Mouse (Mus musculus) right cerebral cortex, adult 18-20 months (tissue): ENCODE results near the gene Gm1673.

Experiments used
- DNase-seq: peaks from one replicate; pipeline ENCODE4 v3.0.0; 2022; ENCODE audit warnings: mixed read lengths

The Gm1673 gene

DNA sequence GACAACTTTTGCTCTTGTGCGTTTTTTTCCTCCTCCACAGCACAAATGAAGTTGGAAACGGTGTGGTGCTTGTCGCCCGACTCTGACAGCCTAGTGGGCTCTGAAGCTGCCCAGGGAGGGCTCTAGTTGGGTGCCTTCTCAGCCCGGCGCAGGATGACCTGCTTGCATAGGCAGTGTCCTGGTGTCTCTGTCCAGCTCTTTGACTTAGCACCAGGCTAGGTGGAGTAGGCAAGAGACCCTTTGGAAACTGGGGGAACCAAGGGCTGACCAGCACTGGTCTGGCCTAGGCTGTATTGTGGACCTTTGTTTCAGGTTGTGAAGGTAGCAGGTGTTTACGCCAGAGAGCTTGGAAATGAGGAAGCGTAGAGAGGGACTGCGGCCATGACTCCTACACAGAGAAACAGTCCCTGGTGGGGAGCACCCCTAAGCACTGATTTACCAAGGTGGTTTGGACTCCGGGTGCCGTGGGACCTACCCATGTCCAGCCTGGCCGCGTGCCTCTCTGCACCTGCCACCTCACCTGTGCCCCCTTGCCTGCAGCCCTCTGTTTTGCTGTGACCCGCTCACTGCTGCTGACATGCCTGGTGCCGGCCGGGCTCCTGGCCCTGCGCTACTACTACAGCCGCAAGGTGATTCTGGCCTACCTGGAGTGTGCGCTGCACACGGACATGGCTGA, 14.7 kb downstream of the Gm1673 start:
- no peak for DNase-seq

GRCm38 (mm10) chr5:33998505-33998877, 15.3 kb downstream of the Gm1673 start:
- DNase-seq = no peak

GRCm38 (mm10) chr5:33999466-34000090, 16.3 kb downstream of the Gm1673 start:
- DNase-seq = no peak

GRCm38 (mm10) chr5:34000809-34001208, 17.6 kb downstream of the Gm1673 start:
- peak; percentile 61 for DNase-seq

DNA sequence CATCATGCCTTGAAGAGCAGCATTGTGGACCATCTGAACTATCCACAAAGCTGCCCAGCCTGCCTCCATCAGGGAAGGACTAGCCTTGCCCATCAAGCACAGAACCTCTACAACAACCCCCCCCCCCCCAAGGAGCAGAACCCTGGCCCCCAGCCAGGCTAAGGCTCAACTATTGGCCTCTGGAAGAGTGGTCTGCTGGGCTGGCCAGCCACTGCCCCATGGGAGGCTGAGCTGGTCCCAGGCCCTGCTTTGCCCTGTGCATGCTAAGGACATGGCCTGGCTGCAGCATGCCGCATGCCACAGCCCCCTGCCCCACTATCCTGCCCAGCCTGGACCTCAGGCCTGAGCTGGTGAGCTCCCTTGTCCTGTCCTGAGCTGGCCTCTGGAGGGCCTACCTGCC, 18.2 kb downstream of the Gm1673 start:
- DNase-seq = no peak

DNA sequence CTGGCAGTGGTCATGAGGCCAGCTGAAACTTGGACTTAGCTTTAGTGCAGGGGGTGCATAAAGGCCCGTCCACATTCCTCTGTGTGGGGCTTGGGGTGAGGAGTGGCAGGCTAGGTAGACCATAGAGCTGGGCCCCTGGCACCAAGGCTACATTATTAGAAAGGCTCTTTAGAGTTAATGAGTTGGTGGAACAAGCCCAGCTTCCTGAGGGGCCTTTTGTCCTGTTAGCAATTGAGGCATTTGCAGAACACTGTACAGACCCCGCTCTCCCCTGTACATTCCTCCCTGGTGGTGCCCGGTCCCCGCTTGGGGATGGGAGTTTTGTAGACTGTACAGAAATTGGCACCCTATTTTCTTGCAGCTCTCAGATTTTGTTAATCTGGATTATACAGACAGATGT, 19.4 kb downstream of the Gm1673 start:
- DNase-seq = no peak

DNA sequence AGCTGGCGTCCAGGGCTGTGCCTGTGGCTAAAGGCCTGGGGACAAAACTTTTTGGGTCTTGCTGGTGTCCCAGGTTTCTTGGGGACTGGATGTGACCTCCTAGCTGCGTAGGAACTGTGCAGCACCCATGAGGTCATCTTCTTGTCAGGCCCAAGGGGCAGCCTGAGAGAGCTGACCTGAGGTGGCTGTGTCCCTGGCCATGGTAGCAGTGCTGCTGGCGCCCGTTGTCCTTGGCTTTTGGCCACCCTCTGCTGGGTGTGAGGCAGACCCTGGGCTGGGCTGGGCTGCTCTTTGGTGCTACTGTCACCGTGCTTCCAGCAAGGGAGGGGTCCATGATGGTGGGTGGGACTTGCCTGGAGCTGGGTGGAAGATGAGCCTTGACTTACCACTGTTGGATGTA, 21.4 kb downstream of the Gm1673 start:
- no peak for DNase-seq

DNA sequence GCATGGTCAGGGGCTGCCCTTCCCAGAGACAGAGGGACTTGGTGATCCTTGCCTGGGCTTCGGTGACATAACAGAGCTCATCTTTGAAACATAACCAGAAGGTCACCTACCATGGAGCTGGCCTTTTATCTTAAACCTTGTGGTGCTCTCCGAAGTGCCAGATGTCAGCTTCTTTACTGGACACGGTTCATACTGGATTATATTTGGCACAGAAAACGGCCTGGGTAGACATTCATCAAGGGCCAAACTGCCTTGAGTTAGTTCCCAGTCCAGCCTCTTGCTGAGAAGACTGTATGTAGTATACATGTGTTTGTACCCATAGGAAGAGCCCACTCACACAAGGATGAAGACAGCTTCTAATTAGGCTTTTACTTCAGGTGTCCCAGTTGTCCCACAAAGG, 23.6 kb downstream of the Gm1673 start:
- DNase-seq = no peak

- DNase-seq = no peak
Measured at GRCm38 (mm10) chr5:34007392-34007941, 24.2 kb downstream of the Gm1673 start.

DNA sequence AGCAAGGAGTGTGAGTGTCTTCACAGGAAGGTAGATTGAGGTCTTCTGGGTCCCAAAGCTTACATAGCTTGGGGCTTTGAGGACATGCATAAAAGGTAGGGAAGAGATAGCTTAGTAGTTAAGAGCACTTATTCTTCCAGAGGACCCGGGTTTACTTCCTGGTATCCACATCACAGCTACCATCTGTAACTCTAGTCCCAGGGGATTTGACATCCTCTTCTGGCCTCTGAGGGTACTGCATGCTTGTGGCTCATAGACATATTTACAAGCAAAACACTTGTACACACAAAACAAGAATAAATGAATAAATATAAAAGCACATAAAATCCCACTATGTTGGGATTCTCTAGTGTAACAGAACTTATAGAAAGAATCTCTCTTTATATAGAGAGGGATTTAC, 31.4 kb downstream of the Gm1673 start:
- DNase-seq = no peak

GRCm38 (mm10) chr5:34018968-34019367, 35.7 kb downstream of the Gm1673 start:
- no peak for DNase-seq

GRCm38 (mm10) chr5:34030101-34030500, 46.9 kb downstream of the Gm1673 start:
- no peak for DNase-seq

DNA sequence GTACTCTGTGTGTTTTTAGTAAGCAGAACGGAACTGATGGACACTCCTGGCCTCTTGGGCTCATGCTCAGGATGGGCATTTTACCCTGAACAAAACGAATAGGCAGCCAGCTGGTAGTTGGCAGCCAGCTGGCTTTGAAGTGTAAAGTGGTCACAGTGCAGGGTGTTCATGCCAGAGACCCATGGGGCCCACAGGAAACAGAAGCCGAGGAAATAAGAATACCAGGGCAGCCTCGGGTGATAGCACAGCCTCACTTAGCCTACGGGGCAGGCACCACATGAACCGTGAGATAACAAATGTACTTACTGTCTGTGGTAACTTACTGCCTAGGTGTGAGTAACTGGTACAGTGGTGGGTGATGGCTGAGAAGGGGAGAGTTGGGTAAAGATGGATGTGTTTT, 47.8 kb downstream of the Gm1673 start:
- no peak for DNase-seq

GRCm38 (mm10) chr5:34032520-34032919, 49.3 kb downstream of the Gm1673 start:
- no peak for DNase-seq
